Mouse (Mus musculus) ovary, postnatal 36 days (tissue): ENCODE measurements around the gene Thsd7a.

Experiments used
- DNase-seq: peaks from one replicate; pipeline ENCODE4 v3.0.0; 2022; ENCODE audit warnings: low spot score, mixed read lengths

Thsd7a gene

GRCm38 (mm10) chr6:12649633-12650032 is 99.6 kb downstream of the Thsd7a start:
- no peak for DNase-seq

GRCm38 (mm10) chr6:12628637-12629246 is 120.5 kb downstream of the Thsd7a start:
- no peak for DNase-seq

- no peak for DNase-seq
Observed at GRCm38 (mm10) chr6:12606638-12607246, 142.5 kb downstream of the Thsd7a start.

GRCm38 (mm10) chr6:12602927-12603326 is 146.3 kb downstream of the Thsd7a start:
- DNase-seq, result no peak

GRCm38 (mm10) chr6:12602161-12602560 is 147.0 kb downstream of the Thsd7a start:
- no peak for DNase-seq

GRCm38 (mm10) chr6:12584456-12584855 is 164.8 kb downstream of the Thsd7a start:
- DNase-seq, result no peak

GRCm38 (mm10) chr6:12581143-12581542 is 168.1 kb downstream of the Thsd7a start:
- peak; percentile 5 for DNase-seq

- no peak for DNase-seq
Observed at GRCm38 (mm10) chr6:12575619-12576216, 173.5 kb downstream of the Thsd7a start.

GRCm38 (mm10) chr6:12572202-12572601 is 177.0 kb downstream of the Thsd7a start:
- DNase-seq, result no peak

- no peak for DNase-seq
Observed at GRCm38 (mm10) chr6:12565136-12565535, 184.1 kb downstream of the Thsd7a start.

GRCm38 (mm10) chr6:12562336-12562735 is 186.9 kb downstream of the Thsd7a start:
- no peak for DNase-seq

GRCm38 (mm10) chr6:12560500-12560899 is 188.7 kb downstream of the Thsd7a start:
- no peak for DNase-seq

- no peak for DNase-seq
Observed at GRCm38 (mm10) chr6:12555114-12556099, 193.8 kb downstream of the Thsd7a start.

GRCm38 (mm10) chr6:12551176-12551575 is 198.0 kb downstream of the Thsd7a start:
- DNase-seq, result no peak

GRCm38 (mm10) chr6:12550054-12550655 is 199.1 kb downstream of the Thsd7a start:
- DNase-seq, result no peak

GRCm38 (mm10) chr6:12544096-12544495 is 205.1 kb downstream of the Thsd7a start:
- no peak for DNase-seq

GRCm38 (mm10) chr6:12542496-12542895 is 206.7 kb downstream of the Thsd7a start:
- no peak for DNase-seq

- DNase-seq, result no peak
Observed at GRCm38 (mm10) chr6:12519121-12519520, 230.1 kb downstream of the Thsd7a start.

- no peak for DNase-seq
Observed at GRCm38 (mm10) chr6:12518283-12518903, 230.8 kb downstream of the Thsd7a start.

GRCm38 (mm10) chr6:12517726-12518125 is 231.5 kb downstream of the Thsd7a start:
- no peak for DNase-seq

GRCm38 (mm10) chr6:12506877-12507276 is 242.3 kb downstream of the Thsd7a start:
- DNase-seq, result no peak
